Mouse (Mus musculus) hindbrain, embryonic 16.5 days (tissue): Measurements from ENCODE around the gene A530084C06Rik. TPM values are rescaled to one million over a fixed set of nuclear protein-coding genes. Genes with fewer than 3 reads are reported as not detected.

Experiments
- ATAC-seq: fragments of 200-750 bp; cut with Nextera tagmentation; 2 replicates; pipeline ENCODE4 v1.8.0; 2017; ENCODE audit warnings: moderate TSS enrichment, moderate library complexity
- H3K27ac ChIP-seq: fragments of 300-500 bp; sonication (generic); 2 replicates; pipeline ENCODE4 v1.5.1; 2014; ENCODE audit warnings: low read depth, mild to moderate bottlenecking, control low read depth, low read length, moderate library complexity
- H3K27me3 ChIP-seq: fragments of 300-500 bp; sonication (generic); replicated peaks from 2 replicates; pipeline ENCODE4 v1.6.1; 2014; ENCODE audit warnings: low read length; ENCODE audit not compliant: control insufficient read depth, insufficient read depth
- H3K36me3 ChIP-seq: fragments of 300-500 bp; sonication (generic); 2 replicates; pipeline ENCODE4 v1.6.1; 2014; ENCODE audit warnings: mild to moderate bottlenecking, low read length, moderate library complexity, mixed read lengths; ENCODE audit not compliant: control insufficient read depth, insufficient read depth
- H3K4me1 ChIP-seq: fragments of 300-500 bp; sonication (generic); 2 replicates; pipeline ENCODE4 v1.6.1; 2014; ENCODE audit warnings: low read depth, low read length; ENCODE audit not compliant: control insufficient read depth, insufficient read depth
- H3K4me2 ChIP-seq: fragments of 300-500 bp; sonication (generic); 2 replicates; pipeline ENCODE4 v1.6.1; 2014; ENCODE audit warnings: mild to moderate bottlenecking, low read length, control low read depth, moderate library complexity
- H3K4me3 ChIP-seq: fragments of 300-500 bp; sonication (generic); 2 replicates; pipeline ENCODE4 v1.5.1; 2014; ENCODE audit warnings: mild to moderate bottlenecking, low read length, control low read depth, moderate library complexity
- H3K9ac ChIP-seq: fragments of 300-500 bp; sonication (generic); 2 replicates; pipeline ENCODE4 v1.6.1; 2014; ENCODE audit warnings: low read depth, mild to moderate bottlenecking, control low read depth, low read length, moderate library complexity
- H3K9me3 ChIP-seq: fragments of 300-500 bp; sonication (generic); 2 replicates; pipeline ENCODE4 v1.6.1; 2014; ENCODE audit warnings: mild to moderate bottlenecking, low read length, moderate library complexity; ENCODE audit not compliant: control insufficient read depth
- WGBS: fragments of 180-500 bp; shearing (Covaris S2); extraction: QIAGEN DNeasy Blood & Tissue Kit; methylation state at CpG from one replicate; pipeline ENCODE4 v1.1.7; 2014; 5-methylcytosine and 5-hydroxymethylcytosine counted together
- polyA plus RNA-seq: library from polyadenylated mRNA; unstranded; fragments of >200 nt; fragmentation: Nextera tagmentation; extraction: Ambion mirVana; gene quantifications from 2 replicates; pipeline ENCODE4 v1.2.1, GENCODE M21; 2015

Gene A530084C06Rik
- polyA plus RNA-seq, 1 experiment from 2014 or later: not detected

DNA sequence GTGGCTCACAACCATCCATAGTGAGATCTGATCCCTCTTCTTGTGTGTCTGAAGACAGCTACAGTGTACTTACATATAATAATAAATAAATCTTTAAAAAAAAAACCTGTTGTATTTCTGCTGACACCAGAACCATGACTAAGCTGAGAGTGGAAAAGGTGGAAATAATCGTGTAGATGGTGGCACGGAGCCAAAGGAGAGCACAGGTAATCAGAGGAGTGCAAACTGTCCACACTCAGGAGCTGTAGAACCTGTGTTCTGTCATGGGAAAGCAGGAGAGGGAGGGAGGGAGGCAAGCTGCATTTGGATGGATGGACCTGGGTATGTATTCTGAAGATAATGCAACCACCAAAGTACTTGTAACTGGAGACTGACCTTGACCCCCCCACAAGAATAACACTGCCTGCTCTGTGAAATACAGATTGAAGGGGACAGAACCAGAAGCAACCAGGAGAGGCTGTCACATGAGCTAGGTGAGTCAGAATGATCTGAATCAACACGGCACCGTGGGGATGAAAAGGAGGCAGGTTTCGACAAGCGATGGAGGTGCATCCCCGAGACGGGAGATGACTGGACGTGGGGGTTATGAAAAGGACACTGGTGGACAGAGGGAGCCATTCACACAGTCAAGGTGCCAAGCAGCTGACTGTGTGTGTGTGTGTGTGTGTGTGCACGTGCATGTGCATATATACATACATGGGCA, 13.8 kb upstream of the A530084C06Rik start:
- no peak overlapping the region for H3K4me3 ChIP-seq
- no peak for ATAC-seq
- no peak overlapping the region for H3K4me2 ChIP-seq
- H3K27ac ChIP-seq: no peak overlapping the region
- whole genome bisulfite sequencing: 93% methylated on average over 10 of the region's 10 CpGs
- H3K36me3 ChIP-seq: no peaks in the 10 kb centered on the region
- H3K4me1 ChIP-seq: no peaks in the 10 kb centered on the region
- H3K9me3 ChIP-seq: no peaks in the 10 kb centered on the region
- H3K9ac ChIP-seq: no peak overlapping the region
- no peaks in the 10 kb centered on the region for H3K27me3 ChIP-seq

DNA sequence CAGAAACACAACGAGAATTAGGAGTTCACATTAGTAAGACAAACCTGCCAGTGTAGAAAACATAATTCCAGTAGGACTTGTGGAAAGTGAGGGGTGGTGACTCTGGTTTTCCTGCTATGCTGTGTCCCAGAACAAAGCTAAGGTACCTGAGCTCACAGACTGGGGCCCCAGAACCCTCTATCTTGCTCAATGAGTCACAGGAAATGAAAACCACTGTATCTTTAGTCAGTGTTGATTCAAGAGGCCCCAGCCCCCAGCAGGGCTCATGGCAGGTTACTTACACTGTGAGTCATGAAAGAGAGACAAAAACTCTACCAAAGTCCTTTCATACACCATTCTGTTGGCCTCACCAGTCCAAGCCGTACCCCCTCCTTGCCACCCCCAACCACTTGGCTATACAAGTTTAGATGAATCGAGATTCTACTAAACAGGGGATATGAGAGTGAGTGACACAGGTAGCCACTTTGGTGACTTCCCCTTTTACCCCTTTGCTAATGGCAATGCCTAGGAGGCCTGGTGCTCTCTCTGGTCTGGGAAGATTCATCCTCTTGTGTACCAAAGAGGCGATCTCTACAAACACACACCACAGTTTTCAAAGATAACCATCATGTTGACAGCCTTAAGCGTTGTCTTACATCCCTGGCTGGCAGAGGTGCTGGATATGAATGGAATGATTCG, 8.6 kb upstream of the A530084C06Rik start:
- Histone ChIP-seq H3K4me1 (no peaks in the 10 kb centered on the region), H3K27me3 (peaks cover 4% of the 10 kb centered on the region; the same call in 1 of the 2 replicates), H3K9ac (no peak overlapping the region), H3K36me3 (no peaks in the 10 kb centered on the region), H3K27ac (no peak overlapping the region), H3K4me2 (no peak overlapping the region), H3K4me3 (no peak overlapping the region), H3K9me3 (no peaks in the 10 kb centered on the region)
- ATAC-seq: no peak
- WGBS: 87% methylated on average over 6 of the region's 6 CpGs

GRCm38 (mm10) chr13:31567099-31567498, 8.0 kb upstream of the A530084C06Rik start:
- no peak overlapping the region for H3K27ac ChIP-seq
- 84% methylated on average over 8 of the region's 8 CpGs for WGBS
- peaks cover 9% of the 10 kb centered on the region for H3K27me3 ChIP-seq
- no peak overlapping the region for H3K4me3 ChIP-seq
- H3K9ac ChIP-seq: no peak overlapping the region
- no peaks in the 10 kb centered on the region for H3K9me3 ChIP-seq
- H3K36me3 ChIP-seq: no peaks in the 10 kb centered on the region
- no peak overlapping the region for H3K4me2 ChIP-seq
- H3K4me1 ChIP-seq: no peaks in the 10 kb centered on the region
- no peak for ATAC-seq

DNA sequence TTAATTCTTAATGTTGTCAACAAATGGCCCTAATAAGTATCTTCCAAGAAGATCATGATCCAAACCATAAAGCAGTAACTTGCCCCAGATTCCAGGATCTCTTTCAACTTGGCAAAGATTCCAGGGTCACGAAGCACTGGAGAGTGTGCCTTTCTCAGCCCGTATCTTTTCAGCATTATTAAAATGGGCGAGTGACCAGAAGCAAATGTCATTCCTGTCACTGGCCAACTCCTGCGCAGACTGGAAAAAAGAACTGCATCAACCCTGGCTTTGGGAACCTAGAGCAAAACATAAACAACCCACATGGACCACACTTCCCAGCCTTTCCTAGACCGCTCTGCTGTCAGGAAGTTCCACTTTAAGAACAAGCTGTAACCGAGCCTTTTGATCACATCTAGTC, 5.3 kb upstream of the A530084C06Rik start:
- H3K4me3 ChIP-seq: no peak overlapping the region
- H3K27me3 ChIP-seq: peaks cover 30% of the 10 kb centered on the region
- WGBS: 52% methylated on average over 6 of the region's 6 CpGs
- H3K36me3 ChIP-seq: no peaks in the 10 kb centered on the region
- no peak overlapping the region for H3K27ac ChIP-seq
- no peak for ATAC-seq
- H3K4me2 ChIP-seq: no peak overlapping the region
- peaks cover 6% of the 10 kb centered on the region; the same call in 1 of the 2 replicates for H3K4me1 ChIP-seq
- H3K9me3 ChIP-seq: no peaks in the 10 kb centered on the region
- no peak overlapping the region for H3K9ac ChIP-seq

- peak overlapping the region; percentile 35 for H3K9ac ChIP-seq
- peaks cover 69% of the 10 kb centered on the region for H3K27me3 ChIP-seq
- WGBS: under 1% methylated on average over 77 of the region's 92 CpGs
- H3K4me1 ChIP-seq: peaks cover 27% of the 10 kb centered on the region
- no peak overlapping the region for H3K27ac ChIP-seq
- ATAC-seq: peak; percentile 70
- no peaks in the 10 kb centered on the region for H3K9me3 ChIP-seq
- no peaks in the 10 kb centered on the region for H3K36me3 ChIP-seq
- H3K4me2 ChIP-seq: peak overlapping the region; percentile 100
- peak overlapping the region; percentile 61 for H3K4me3 ChIP-seq
These were observed 449 bp upstream of the A530084C06Rik start for GRCm38 (mm10) chr13:31559419-31560144.

DNA sequence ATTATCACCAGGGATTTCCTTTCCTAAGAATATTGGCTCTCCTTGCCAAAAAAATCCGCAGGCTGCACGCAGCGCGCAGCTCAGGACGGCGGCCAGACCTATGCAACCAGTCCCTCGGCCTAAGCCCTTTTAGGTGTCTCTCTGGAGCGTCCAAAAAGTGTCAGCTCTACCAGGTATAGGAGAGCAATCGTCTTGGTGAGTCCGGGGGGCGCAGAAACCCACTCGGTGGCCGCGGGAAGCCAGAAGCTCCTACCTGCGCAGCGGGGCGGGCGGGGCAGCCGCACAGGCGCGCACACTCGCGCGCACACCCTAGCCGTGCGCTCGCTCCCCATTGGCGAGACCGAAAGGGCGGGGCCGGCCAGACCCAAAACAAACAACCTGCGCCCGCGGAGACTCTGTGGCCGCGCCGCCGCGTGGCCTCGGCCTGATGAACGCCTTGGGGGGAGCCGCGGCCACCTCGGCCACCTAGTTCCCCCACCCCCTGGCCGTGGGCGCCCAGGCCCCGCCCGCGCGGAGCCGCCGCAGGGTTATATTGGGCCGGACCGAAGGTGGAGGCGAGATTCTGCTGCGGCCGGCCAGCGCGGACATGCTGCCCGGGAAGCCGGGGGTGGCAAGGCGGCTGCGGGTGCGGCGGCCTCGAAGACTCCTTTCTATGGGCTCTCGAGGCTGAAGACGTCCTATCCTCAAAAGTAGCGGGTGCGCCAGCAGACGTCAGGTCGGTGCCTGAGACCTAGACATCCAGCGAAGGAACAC, 1.2 kb downstream of the A530084C06Rik start:
- under 1% methylated on average over 73 of the region's 73 CpGs for WGBS
- ATAC-seq: peak; percentile 31
- Histone ChIP-seq H3K9me3 (no peaks in the 10 kb centered on the region), H3K27ac (no peak overlapping the region), H3K27me3 (peaks cover 70% of the 10 kb centered on the region), H3K4me1 (peaks cover 27% of the 10 kb centered on the region), H3K9ac (peak overlapping the region; percentile 59), H3K36me3 (no peaks in the 10 kb centered on the region), H3K4me3 (peak overlapping the region; percentile 61), H3K4me2 (peak overlapping the region; percentile 100)

DNA sequence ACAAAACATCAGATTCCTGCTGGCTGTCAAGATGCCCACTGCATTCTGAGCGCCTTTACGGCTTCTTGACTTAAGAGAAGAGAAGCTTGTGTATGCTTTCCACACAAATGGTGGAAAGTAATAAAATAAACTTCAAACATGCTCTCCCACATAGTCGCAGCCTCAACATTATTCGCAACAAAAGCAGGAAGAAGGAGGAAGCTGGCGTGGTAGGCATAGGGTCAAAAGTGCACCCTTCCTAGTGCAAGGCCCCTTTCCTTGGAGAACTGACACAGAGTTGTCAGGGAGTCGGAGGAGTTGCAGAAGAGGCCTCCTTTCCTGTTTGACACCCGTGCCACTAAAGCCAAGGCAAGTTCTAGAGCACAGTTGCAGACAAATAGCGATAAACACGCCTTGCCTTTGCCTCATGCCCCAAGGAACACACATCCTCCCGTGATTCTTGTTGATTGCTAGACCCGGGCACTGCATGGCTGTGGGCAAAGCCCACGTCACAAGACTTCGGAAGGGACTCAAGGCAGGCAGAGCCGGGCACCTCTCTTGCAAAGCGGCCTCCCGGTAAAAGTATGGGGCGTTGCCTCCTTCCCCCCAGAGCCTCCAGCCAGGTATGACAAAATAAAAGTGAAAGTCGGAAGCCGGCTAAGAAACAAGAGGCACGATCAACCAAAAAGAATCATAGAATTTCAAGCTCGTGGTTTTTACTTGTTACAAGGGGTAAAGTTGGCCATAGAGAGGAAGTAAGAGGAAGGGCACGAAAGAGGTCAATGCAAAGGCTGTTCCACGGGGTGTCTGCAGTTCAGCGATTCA, 2.0 kb downstream of the A530084C06Rik start:
- Histone ChIP-seq H3K27me3 (peaks cover 65% of the 10 kb centered on the region), H3K4me1 (peaks cover 27% of the 10 kb centered on the region), H3K9me3 (no peaks in the 10 kb centered on the region), H3K4me3 (peak overlapping the region; percentile 61), H3K9ac (no peak overlapping the region), H3K27ac (no peak overlapping the region), H3K36me3 (no peaks in the 10 kb centered on the region), H3K4me2 (peak overlapping the region; percentile 100)
- 9% methylated on average over 24 of the region's 24 CpGs for WGBS
- no peak for ATAC-seq

GRCm38 (mm10) chr13:31555834-31556233, 3.3 kb downstream of the A530084C06Rik start, which contains the start of gene Foxq1:
Gene Foxq1, plus strand, starts transcription at chr13:31556134.
- Histone ChIP-seq H3K27me3 (peaks cover 53% of the 10 kb centered on the region), H3K4me3 (no peak within 1 kb of the TSS), H3K4me2 (no peak within 1 kb of the TSS), H3K9me3 (no peaks in the 10 kb centered on the region), H3K27ac (no peak within 1 kb of the TSS), H3K9ac (no peak within 1 kb of the TSS), H3K36me3 (no peaks in the 10 kb centered on the region), H3K4me1 (peaks cover 27% of the 10 kb centered on the region)
- 72% methylated on average over 4 of the region's 4 CpGs for WGBS
- ATAC-seq: no peak
